Mouse (Mus musculus): ENCODE results near the gene Flna. TPM values are rescaled to one million over a fixed set of nuclear protein-coding genes. Genes with fewer than 3 reads are reported as not detected.
A peak's percentile ranks its signal among the peaks of the same experiment; 100 is the strongest.

Flna gene
- polyA plus RNA-seq, 1 experiment from 2014 or later, result 233 TPM

GRCm38 (mm10) chrX:74270902-74271551, 21.4 kb upstream of the Flna start:
- no peak for ATAC-seq (ENCODE audit: low FRiP score, low read depth)
- peak overlapping the region; percentile 54; the same call in 1 of the 2 replicates for H3K27ac ChIP-seq (replicated peaks)

GRCm38 (mm10) chrX:74270062-74270901, 20.7 kb upstream of the Flna start, which contains the start of gene Rpl10:
Gene Rpl10 (plus strand): TSS chrX:74270812.
- H3K9ac ChIP-seq (replicated peaks), result peak within 1 kb of the TSS; percentile 77
- H3K36me3 ChIP-seq, result 0 out of 2 replicates have a peak, but pooled peaks cover 3% of the 10 kb centered on the region
- 0 out of 2 replicates have a peak, but pooled peaks cover 6% of the 10 kb centered on the region for H3K4me1 ChIP-seq
- no peaks in the 10 kb centered on the region for H3K27me3 ChIP-seq
- peak within 1 kb of the TSS; percentile 61 for H3K4me2 ChIP-seq (replicated peaks)
- H3K9me3 ChIP-seq, result no peaks in the 10 kb centered on the region
- H3K27ac ChIP-seq (replicated peaks), result peak within 1 kb of the TSS; percentile 92
- peak within 1 kb of the TSS; percentile 60 for H3K4me3 ChIP-seq
- WGBS, result 19% methylated on average over 42 of the region's 42 CpGs
- ATAC-seq (ENCODE audit: low FRiP score, low read depth), result peak; percentile 96

More at GRCm38 (mm10) chrX:74270902-74271551, 21.4 kb upstream of the Flna start:
- no peaks in the 10 kb centered on the region for H3K27me3 ChIP-seq
- H3K4me3 ChIP-seq, result peak overlapping the region; percentile 60
- 19% methylated on average over 27 of the region's 27 CpGs for WGBS
- H3K9ac ChIP-seq (replicated peaks), result peak overlapping the region; percentile 77
- no peaks in the 10 kb centered on the region for H3K9me3 ChIP-seq
- 0 out of 2 replicates have a peak, but pooled peaks cover 3% of the 10 kb centered on the region for H3K36me3 ChIP-seq
- 0 out of 2 replicates have a peak, but pooled peaks cover 6% of the 10 kb centered on the region for H3K4me1 ChIP-seq
- H3K4me2 ChIP-seq (replicated peaks), result peak overlapping the region; percentile 61

GRCm38 (mm10) chrX:74269736-74270061, 20.1 kb upstream of the Flna start:
- no peak for ATAC-seq (ENCODE audit: low FRiP score, low read depth)

GRCm38 (mm10) chrX:74257746-74258145, 8.1 kb upstream of the Flna start:
- no peak overlapping the region for H3K9ac ChIP-seq (replicated peaks)
- no peaks in the 10 kb centered on the region for H3K9me3 ChIP-seq
- no peak overlapping the region for H3K4me2 ChIP-seq (replicated peaks)
- peaks cover 5% of the 10 kb centered on the region for H3K4me1 ChIP-seq
- 94% methylated on average over 3 of the region's 3 CpGs for WGBS
- no peaks in the 10 kb centered on the region; the same call in 1 of the 2 replicates for H3K36me3 ChIP-seq
- H3K4me3 ChIP-seq, result no peak overlapping the region
- no peak for ATAC-seq (ENCODE audit: low FRiP score, low read depth)
- no peak overlapping the region for H3K27ac ChIP-seq (replicated peaks)
- no peaks in the 10 kb centered on the region for H3K27me3 ChIP-seq

More at GRCm38 (mm10) chrX:74269736-74270061, 20.1 kb upstream of the Flna start:
- Histone ChIP-seq H3K9ac (replicated peaks) (peak overlapping the region; percentile 58; the same call in 1 of the 2 replicates), H3K9me3 (no peaks in the 10 kb centered on the region), H3K27me3 (no peaks in the 10 kb centered on the region), H3K4me1 (0 out of 2 replicates have a peak, but pooled peaks cover 6% of the 10 kb centered on the region), H3K27ac (replicated peaks) (peak overlapping the region; percentile 92), H3K36me3 (0 out of 2 replicates have a peak, but pooled peaks cover 3% of the 10 kb centered on the region), H3K4me2 (replicated peaks) (peak overlapping the region; percentile 49), H3K4me3 (peak overlapping the region; percentile 60)
- WGBS, result 32% methylated on average over 3 of the region's 3 CpGs

- Histone ChIP-seq H3K9me3 (no peaks in the 10 kb centered on the region), H3K4me3 (peak overlapping the region; percentile 53), H3K27ac (replicated peaks) (peak overlapping the region; percentile 88), H3K9ac (replicated peaks) (peak overlapping the region; percentile 75), H3K36me3 (no peaks in the 10 kb centered on the region; the same call in 1 of the 2 replicates), H3K4me2 (replicated peaks) (peak overlapping the region; percentile 65), H3K27me3 (no peaks in the 10 kb centered on the region), H3K4me1 (peaks cover 5% of the 10 kb centered on the region)
- peak; percentile 73; the same call in 1 of the 2 replicates for ATAC-seq (ENCODE audit: low FRiP score, low read depth)
- WGBS, result 29% methylated on average over 29 of the region's 31 CpGs
These were observed 5.4 kb upstream of the Flna start for GRCm38 (mm10) chrX:74254888-74255565.

- Histone ChIP-seq H3K9me3 (no peaks in the 10 kb centered on the region), H3K27ac (replicated peaks) (peak within 1 kb of the TSS; percentile 88), H3K9ac (replicated peaks) (peak within 1 kb of the TSS; percentile 75), H3K36me3 (no peaks in the 10 kb centered on the region; the same call in 1 of the 2 replicates), H3K4me1 (peaks cover 5% of the 10 kb centered on the region), H3K27me3 (no peaks in the 10 kb centered on the region), H3K4me2 (replicated peaks) (peak within 1 kb of the TSS; percentile 65), H3K4me3 (peak within 1 kb of the TSS; percentile 53)
- 32% methylated on average over 39 of the region's 39 CpGs for WGBS
- ATAC-seq (ENCODE audit: low FRiP score, low read depth), result peak; percentile 97
These were observed 4.7 kb upstream of the Flna start, which contains the start of gene Emd for GRCm38 (mm10) chrX:74254153-74254887. Gene Emd (plus strand): TSS chrX:74254687.

- WGBS, result 22% methylated on average over 3 of the region's 3 CpGs
- no peak overlapping the region for H3K4me2 ChIP-seq (replicated peaks)
- H3K27me3 ChIP-seq, result no peaks in the 10 kb centered on the region
- no peaks in the 10 kb centered on the region for H3K36me3 ChIP-seq
- H3K4me1 ChIP-seq, result peaks cover 4% of the 10 kb centered on the region; the same call in 1 of the 2 replicates
- H3K4me3 ChIP-seq, result no peak overlapping the region
- H3K27ac ChIP-seq (replicated peaks), result no peak overlapping the region
- no peaks in the 10 kb centered on the region for H3K9me3 ChIP-seq
- H3K9ac ChIP-seq (replicated peaks), result no peak overlapping the region
- no peak for ATAC-seq (ENCODE audit: low FRiP score, low read depth)
These were observed 969 bp downstream of the Flna start for GRCm38 (mm10) chrX:74248651-74249050.

GRCm38 (mm10) chrX:74246693-74247092, 2.9 kb downstream of the Flna start:
- Histone ChIP-seq H3K4me2 (replicated peaks) (peak overlapping the region; percentile 65), H3K4me1 (peaks cover 4% of the 10 kb centered on the region; the same call in 1 of the 2 replicates), H3K4me3 (peak overlapping the region; percentile 61), H3K9ac (replicated peaks) (peak overlapping the region; percentile 52), H3K9me3 (no peaks in the 10 kb centered on the region), H3K27me3 (no peaks in the 10 kb centered on the region), H3K27ac (replicated peaks) (peak overlapping the region; percentile 91), H3K36me3 (peaks cover 16% of the 10 kb centered on the region)
- 13% methylated on average over 15 of the region's 15 CpGs for WGBS
- peak; percentile 16 for ATAC-seq (ENCODE audit: low FRiP score, low read depth)

GRCm38 (mm10) chrX:74246213-74246681, 3.4 kb downstream of the Flna start:
- no peaks in the 10 kb centered on the region for H3K9me3 ChIP-seq
- WGBS, result 20% methylated on average over 38 of the region's 38 CpGs
- H3K36me3 ChIP-seq, result peaks cover 20% of the 10 kb centered on the region
- H3K27ac ChIP-seq (replicated peaks), result peak overlapping the region; percentile 91
- H3K27me3 ChIP-seq, result no peaks in the 10 kb centered on the region
- H3K4me1 ChIP-seq, result peaks cover 4% of the 10 kb centered on the region; the same call in 1 of the 2 replicates
- peak; percentile 87 for ATAC-seq (ENCODE audit: low FRiP score, low read depth)
- H3K9ac ChIP-seq (replicated peaks), result peak overlapping the region; percentile 77
- peak overlapping the region; percentile 61 for H3K4me3 ChIP-seq
- H3K4me2 ChIP-seq (replicated peaks), result peak overlapping the region; percentile 65

GRCm38 (mm10) chrX:74245687-74246086, 3.9 kb downstream of the Flna start:
- Histone ChIP-seq H3K27me3 (no peaks in the 10 kb centered on the region), H3K4me2 (replicated peaks) (peak overlapping the region; percentile 65), H3K4me1 (peaks cover 4% of the 10 kb centered on the region; the same call in 1 of the 2 replicates), H3K9ac (replicated peaks) (peak overlapping the region; percentile 77), H3K27ac (replicated peaks) (peak overlapping the region; percentile 91), H3K36me3 (peaks cover 26% of the 10 kb centered on the region), H3K4me3 (peak overlapping the region; percentile 61), H3K9me3 (no peaks in the 10 kb centered on the region)
- WGBS, result 22% methylated on average over 21 of the region's 21 CpGs
- ATAC-seq (ENCODE audit: low FRiP score, low read depth), result peak; percentile 59

All from midbrain, embryonic 12.5 days (tissue).